Mouse (Mus musculus): Measurements from ENCODE around the gene Scd4.

- TF ChIP-seq CTCF (IDR thresholded peaks at IDR 0.05; ENCODE audit: insufficient read depth, low read depth, low read length) (no peak), POLR2A (IDR thresholded peaks at IDR 0.05; ENCODE audit: insufficient read depth, low read depth, low read length) (no peak)
These were observed 31.1 kb upstream of the Scd4 start for GRCm38 (mm10) chr19:44301671-44302305.

Measured in olfactory bulb, adult 2 months (tissue).